Mouse (Mus musculus): Measurements from ENCODE around the gene Wfdc6b. TPM values are rescaled to one million over a fixed set of nuclear protein-coding genes. Genes with fewer than 3 reads are reported as not detected.

The Wfdc6b gene
- polyA plus RNA-seq, 1 experiment from 2014 or later: not detected

GRCm38 (mm10) chr2:164641881-164642673 is 28.8 kb downstream of the Wfdc6b start:
- 70% methylated on average over 13 of the region's 13 CpGs for WGBS
- Histone ChIP-seq H3K9ac (ENCODE audit: low read depth, low read length) (no peak overlapping the region), H3K4me1 (ENCODE audit: control insufficient read depth, insufficient read depth, low read length) (no peaks in the 10 kb centered on the region)

GRCm38 (mm10) chr2:164655858-164656257 is 42.5 kb downstream of the Wfdc6b start, which contains the start of gene Wfdc10:
Wfdc10 (plus strand) TSS chr2:164656046.
- ATAC-seq (ENCODE audit: low read depth) (no peak), DNase-seq (ENCODE audit: low spot score) (peak; percentile 31)
- Histone ChIP-seq H3K27ac (replicated peaks; ENCODE audit: low read depth, low read length) (no peak within 1 kb of the TSS), H3K36me3 (ENCODE audit: control insufficient read depth, insufficient read depth, low read length) (no peaks in the 10 kb centered on the region), H3K4me1 (ENCODE audit: control insufficient read depth, insufficient read depth, low read length) (no peaks in the 10 kb centered on the region), H3K4me2 (ENCODE audit: low read depth, low read length) (no peak within 1 kb of the TSS), H3K9me3 (ENCODE audit: control insufficient read depth, low read length) (no peaks in the 10 kb centered on the region), H3K4me3 (ENCODE audit: low read depth, low read length) (no peak within 1 kb of the TSS), H3K9ac (ENCODE audit: low read depth, low read length) (no peak within 1 kb of the TSS), H3K27me3 (replicated peaks; ENCODE audit: control insufficient read depth, insufficient read depth, low read length) (no peaks in the 10 kb centered on the region)
- whole genome bisulfite sequencing: 26% methylated on average over 11 of the region's 11 CpGs

More at GRCm38 (mm10) chr2:164641881-164642673, 28.8 kb downstream of the Wfdc6b start:
- Histone ChIP-seq H3K36me3 (ENCODE audit: control insufficient read depth, insufficient read depth, low read length) (no peaks in the 10 kb centered on the region), H3K27ac (replicated peaks; ENCODE audit: low read depth, low read length) (no peak overlapping the region), H3K4me3 (ENCODE audit: low read depth, low read length) (no peak overlapping the region), H3K9me3 (ENCODE audit: control insufficient read depth, low read length) (no peaks in the 10 kb centered on the region), H3K27me3 (replicated peaks; ENCODE audit: control insufficient read depth, insufficient read depth, low read length) (no peaks in the 10 kb centered on the region), H3K4me2 (ENCODE audit: low read depth, low read length) (no peak overlapping the region)
- no peak for DNase-seq (ENCODE audit: low spot score)
- ATAC-seq (ENCODE audit: low read depth): no peak

- ATAC-seq (ENCODE audit: low read depth) (no peak), DNase-seq (ENCODE audit: low spot score) (no peak)
- 88% methylated on average over 9 of the region's 9 CpGs for WGBS
- H3K9me3 ChIP-seq (ENCODE audit: control insufficient read depth, low read length): no peaks in the 10 kb centered on the region
- no peaks in the 10 kb centered on the region for H3K4me1 ChIP-seq (ENCODE audit: control insufficient read depth, insufficient read depth, low read length)
- H3K36me3 ChIP-seq (ENCODE audit: control insufficient read depth, insufficient read depth, low read length): no peaks in the 10 kb centered on the region
- H3K9ac ChIP-seq (ENCODE audit: low read depth, low read length): no peak within 1 kb of the TSS
- no peaks in the 10 kb centered on the region for H3K27me3 ChIP-seq (replicated peaks; ENCODE audit: control insufficient read depth, insufficient read depth, low read length)
- no peak within 1 kb of the TSS for H3K4me3 ChIP-seq (ENCODE audit: low read depth, low read length)
- no peak within 1 kb of the TSS for H3K27ac ChIP-seq (replicated peaks; ENCODE audit: low read depth, low read length)
- no peak within 1 kb of the TSS for H3K4me2 ChIP-seq (ENCODE audit: low read depth, low read length)
Measured at GRCm38 (mm10) chr2:164656483-164656882, 43.2 kb downstream of the Wfdc6b start, which contains the start of gene Wfdc9. Wfdc9 (minus strand) TSS chr2:164656583.

GRCm38 (mm10) chr2:164664851-164665250 is 51.5 kb downstream of the Wfdc6b start:
- H3K4me1 ChIP-seq (ENCODE audit: control insufficient read depth, insufficient read depth, low read length): no peaks in the 10 kb centered on the region
- DNase-seq (ENCODE audit: low spot score) (no peak), ATAC-seq (ENCODE audit: low read depth) (no peak)
- no peak overlapping the region for H3K4me3 ChIP-seq (ENCODE audit: low read depth, low read length)
- H3K9ac ChIP-seq (ENCODE audit: low read depth, low read length): no peak overlapping the region
- H3K27ac ChIP-seq (replicated peaks; ENCODE audit: low read depth, low read length): no peak overlapping the region
- H3K9me3 ChIP-seq (ENCODE audit: control insufficient read depth, low read length): no peaks in the 10 kb centered on the region
- no peaks in the 10 kb centered on the region for H3K27me3 ChIP-seq (replicated peaks; ENCODE audit: control insufficient read depth, insufficient read depth, low read length)
- WGBS: 86% methylated on average over 7 of the region's 7 CpGs
- no peak overlapping the region for H3K4me2 ChIP-seq (ENCODE audit: low read depth, low read length)
- no peaks in the 10 kb centered on the region for H3K36me3 ChIP-seq (ENCODE audit: control insufficient read depth, insufficient read depth, low read length)

Other genes with a start within 250 kb of the Wfdc6b start
- gene Slpi, start 224.4 kb upstream of the Wfdc6b start, polyA plus RNA-seq (2014; fragmentation: Nextera tagmentation; extraction: Ambion mirVana): 1.3 and 2.1 TPM in 2 replicates
- 0.42 and 0.52 TPM in 2 replicates for gene Rbpjl, start 210.4 kb upstream of the Wfdc6b start, polyA plus RNA-seq (2014; fragmentation: Nextera tagmentation; extraction: Ambion mirVana)
- 15.6 and 20.6 TPM in 2 replicates for gene Matn4, start 208.4 kb upstream of the Wfdc6b start, polyA plus RNA-seq (2014; fragmentation: Nextera tagmentation; extraction: Ambion mirVana)
- 57.1 and 58.4 TPM in 2 replicates for gene Sdc4, start 169.6 kb upstream of the Wfdc6b start, polyA plus RNA-seq (2014; fragmentation: Nextera tagmentation; extraction: Ambion mirVana)
- 63.3 and 68.3 TPM in 2 replicates for gene Sys1, start 156.6 kb upstream of the Wfdc6b start, polyA plus RNA-seq (2014; fragmentation: Nextera tagmentation; extraction: Ambion mirVana)
- 12.5 and 14.7 TPM in 2 replicates for gene Gm20458, start 152.6 kb upstream of the Wfdc6b start, polyA plus RNA-seq (2014; fragmentation: Nextera tagmentation; extraction: Ambion mirVana)
- not detected in 2 replicates for gene Trp53tg5, start 139.8 kb upstream of the Wfdc6b start, polyA plus RNA-seq (2014; fragmentation: Nextera tagmentation; extraction: Ambion mirVana)
- gene Dbndd2, start 127.4 kb upstream of the Wfdc6b start, polyA plus RNA-seq (2014; fragmentation: Nextera tagmentation; extraction: Ambion mirVana): 4.1 and 10.5 TPM in 2 replicates
- 72.9 and 76.9 TPM in 2 replicates for gene Pigt, start 116.0 kb upstream of the Wfdc6b start, polyA plus RNA-seq (2014; fragmentation: Nextera tagmentation; extraction: Ambion mirVana)
- gene Wfdc2, start 51.1 kb upstream of the Wfdc6b start, polyA plus RNA-seq (2014; fragmentation: Nextera tagmentation; extraction: Ambion mirVana): 53.7 and 62.4 TPM in 2 replicates
- gene Spint3, start 40.1 kb upstream of the Wfdc6b start, polyA plus RNA-seq (2014; fragmentation: Nextera tagmentation; extraction: Ambion mirVana): not detected in 2 replicates
- gene Wfdc6a, start 28.1 kb upstream of the Wfdc6b start, polyA plus RNA-seq (2014; fragmentation: Nextera tagmentation; extraction: Ambion mirVana): 0.51 TPM in 1 of 2 replicates, not detected in the other
- gene Eppin, start 19.9 kb upstream of the Wfdc6b start, polyA plus RNA-seq (2014; fragmentation: Nextera tagmentation; extraction: Ambion mirVana): not detected in 2 replicates
- gene Wfdc8, start 104 bp downstream of the Wfdc6b start, polyA plus RNA-seq (2014; fragmentation: Nextera tagmentation; extraction: Ambion mirVana): 0.11 TPM in 1 of 2 replicates, not detected in the other
- not detected in 2 replicates for gene Wfdc16, start 25.3 kb downstream of the Wfdc6b start, polyA plus RNA-seq (2014; fragmentation: Nextera tagmentation; extraction: Ambion mirVana)
- gene Wfdc10, start 42.5 kb downstream of the Wfdc6b start, polyA plus RNA-seq (2014; fragmentation: Nextera tagmentation; extraction: Ambion mirVana): 0.69 and 1.1 TPM in 2 replicates
- gene Wfdc9, start 43.1 kb downstream of the Wfdc6b start, polyA plus RNA-seq (2014; fragmentation: Nextera tagmentation; extraction: Ambion mirVana): not detected in 2 replicates
- gene Wfdc11, start 60.6 kb downstream of the Wfdc6b start, polyA plus RNA-seq (2014; fragmentation: Nextera tagmentation; extraction: Ambion mirVana): not detected in 2 replicates
- 0.21 TPM in 1 of 2 replicates, not detected in the other for gene Wfdc13, start 71.6 kb downstream of the Wfdc6b start, polyA plus RNA-seq (2014; fragmentation: Nextera tagmentation; extraction: Ambion mirVana)
- gene Spint4, start 85.0 kb downstream of the Wfdc6b start, polyA plus RNA-seq (2014; fragmentation: Nextera tagmentation; extraction: Ambion mirVana): not detected in 2 replicates
- not detected in 2 replicates for gene Spint5, start 101.8 kb downstream of the Wfdc6b start, polyA plus RNA-seq (2014; fragmentation: Nextera tagmentation; extraction: Ambion mirVana)
- gene Wfdc3, start 132.4 kb downstream of the Wfdc6b start, polyA plus RNA-seq (2014; fragmentation: Nextera tagmentation; extraction: Ambion mirVana): 0.53 and 1.1 TPM in 2 replicates
- gene Dnttip1, start 132.5 kb downstream of the Wfdc6b start, polyA plus RNA-seq (2014; fragmentation: Nextera tagmentation; extraction: Ambion mirVana): 60.9 and 63.0 TPM in 2 replicates
- gene Ube2c, start 156.4 kb downstream of the Wfdc6b start, polyA plus RNA-seq (2014; fragmentation: Nextera tagmentation; extraction: Ambion mirVana): 229 and 276 TPM in 2 replicates
- 799 and 1,279 TPM in 2 replicates for gene Tnnc2, start 166.4 kb downstream of the Wfdc6b start, polyA plus RNA-seq (2014; fragmentation: Nextera tagmentation; extraction: Ambion mirVana)
- gene Snx21, start 172.3 kb downstream of the Wfdc6b start, polyA plus RNA-seq (2014; fragmentation: Nextera tagmentation; extraction: Ambion mirVana): 27.9 and 28.3 TPM in 2 replicates
- 12.6 and 13.8 TPM in 2 replicates for gene Acot8, start 191.4 kb downstream of the Wfdc6b start, polyA plus RNA-seq (2014; fragmentation: Nextera tagmentation; extraction: Ambion mirVana)
- gene Zswim3, start 191.6 kb downstream of the Wfdc6b start, polyA plus RNA-seq (2014; fragmentation: Nextera tagmentation; extraction: Ambion mirVana): 6.0 and 6.4 TPM in 2 replicates
- 15.1 and 15.7 TPM in 2 replicates for gene Zswim1, start 209.2 kb downstream of the Wfdc6b start, polyA plus RNA-seq (2014; fragmentation: Nextera tagmentation; extraction: Ambion mirVana)
- not detected in 2 replicates for gene Spata25, start 215.0 kb downstream of the Wfdc6b start, polyA plus RNA-seq (2014; fragmentation: Nextera tagmentation; extraction: Ambion mirVana)
- gene Ctsa, start 219.4 kb downstream of the Wfdc6b start, polyA plus RNA-seq (2014; fragmentation: Nextera tagmentation; extraction: Ambion mirVana): 140 and 154 TPM in 2 replicates
- gene Neurl2, start 219.9 kb downstream of the Wfdc6b start, polyA plus RNA-seq (2014; fragmentation: Nextera tagmentation; extraction: Ambion mirVana): 8.3 and 9.1 TPM in 2 replicates
- 50.1 and 55.1 TPM in 2 replicates for gene Pltp, start 244.2 kb downstream of the Wfdc6b start, polyA plus RNA-seq (2014; fragmentation: Nextera tagmentation; extraction: Ambion mirVana)